Comparison of ENCODE assay signal across 9 mouse cellular contexts in genomic region chr12:86806031-86806922, GRCm38 (mm10).
DNase-seq lines count a peak whose midpoint lies in the region; ATAC-seq and TF ChIP-seq lines count a peak whose summit lies in the region.
"Had no signal": no experiment of that assay in that cellular context is flagged by ENCODE, and none has a peak within 500 bp of the region (broad histone marks: within the 10 kb centered on the region; RNA-seq: fewer than 3 reads in every experiment).

No protein-coding gene starts in this region.

- no peaks in the 10 kb centered on the region for H3K9me3 ChIP-seq in heart, embryonic 13.5 days
- H3K9me3 ChIP-seq in forebrain, embryonic 11.5 days (ENCODE audit: control insufficient read depth, low read length) = no peaks in the 10 kb centered on the region
- H3K9me3 ChIP-seq in kidney, postnatal 0 days (replicated peaks; ENCODE audit: low read length) = no peaks in the 10 kb centered on the region
- H3K9me3 ChIP-seq: liver, embryonic 13.5 days had no signal

- no peak for ATAC-seq in heart, embryonic 13.5 days (ENCODE audit: extremely low read depth, insufficient number of reproducible peaks, low FRiP score, low TSS enrichment)
- ATAC-seq in forebrain, embryonic 11.5 days (replicated peaks; ENCODE audit: low FRiP score) = peak; percentile 22; the same call in 1 of the 2 replicates
- ATAC-seq in kidney, postnatal 0 days (replicated peaks; ENCODE audit: low FRiP score, low read depth) = peak; percentile 14; the same call in 1 of the 2 replicates

- intact Hi-C loops in heart, postnatal 14 days (cut with DNase I) = no loop called here

- no peaks in the 10 kb centered on the region for H3K27me3 ChIP-seq in heart, embryonic 13.5 days (replicated peaks)
- no peaks in the 10 kb centered on the region for H3K27me3 ChIP-seq in forebrain, embryonic 11.5 days (ENCODE audit: control insufficient read depth, insufficient read depth, low read length)
- H3K27me3 ChIP-seq in kidney, postnatal 0 days (ENCODE audit: insufficient read depth, low read length) = no peaks in the 10 kb centered on the region
- no peaks in the 10 kb centered on the region for H3K27me3 ChIP-seq in splenic B cell, adult 2 months (ENCODE audit: control insufficient read depth, insufficient read depth, low read length, poor library complexity, severe bottlenecking)

- no peak overlapping the region for H3K4me3 ChIP-seq in heart, embryonic 13.5 days
- H3K4me3 ChIP-seq in forebrain, embryonic 11.5 days (ENCODE audit: low read depth, low read length) = peak overlapping the region; percentile 10; the same call in 1 of the 2 replicates
- no peak overlapping the region for H3K4me3 ChIP-seq in kidney, postnatal 0 days (replicated peaks; ENCODE audit: low read depth, low read length)
- H3K4me3 ChIP-seq: liver, embryonic 13.5 days had no signal

- TF ChIP-seq CTCF in kidney, postnatal 0 days (IDR thresholded peaks at IDR 0.05; ENCODE audit: low read depth) = no peak

- H3K4me2 ChIP-seq in heart, embryonic 13.5 days = peak overlapping the region; percentile 31
- peak overlapping the region; percentile 46 for H3K4me2 ChIP-seq in forebrain, embryonic 11.5 days (ENCODE audit: low read depth, low read length, severe bottlenecking)
- H3K4me2 ChIP-seq in kidney, postnatal 0 days (ENCODE audit: low read length) = 0 out of 2 replicates have a peak overlapping the region, but pooled peaks have one; percentile 0
- H3K4me2 ChIP-seq: liver, embryonic 13.5 days had no signal

- peak overlapping the region; percentile 28; the same call in 1 of the 2 replicates for H3K27ac ChIP-seq in heart, embryonic 13.5 days (replicated peaks)
- H3K27ac ChIP-seq in forebrain, embryonic 11.5 days (ENCODE audit: low read depth, low read length) = peak overlapping the region; percentile 95
- H3K27ac ChIP-seq in kidney, postnatal 0 days = peak overlapping the region; percentile 87; the same call in 1 of the 2 replicates
- H3K27ac ChIP-seq: liver, embryonic 13.5 days had no signal

- 9% methylated on average over 20 of the region's 20 CpGs for WGBS in heart, embryonic 13.5 days
- WGBS in forebrain, embryonic 11.5 days = 3% methylated on average over 16 of the region's 20 CpGs
- 9% methylated on average over 16 of the region's 20 CpGs for WGBS in kidney, postnatal 0 days

- no peaks in the 10 kb centered on the region for H3K36me3 ChIP-seq in heart, embryonic 13.5 days
- H3K36me3 ChIP-seq in forebrain, embryonic 11.5 days (ENCODE audit: control insufficient read depth, insufficient read depth, low read length) = no peaks in the 10 kb centered on the region
- H3K36me3 ChIP-seq in kidney, postnatal 0 days (ENCODE audit: insufficient read depth, low read length) = no peaks in the 10 kb centered on the region
- no peaks in the 10 kb centered on the region for H3K36me3 ChIP-seq in splenic B cell, adult 2 months (ENCODE audit: control insufficient read depth, insufficient read depth, low read length, poor library complexity, severe bottlenecking)
- H3K36me3 ChIP-seq: liver, embryonic 13.5 days had no signal

- H3K4me1 ChIP-seq in heart, embryonic 13.5 days = peaks cover 93% of the 10 kb centered on the region
- peaks cover 64% of the 10 kb centered on the region for H3K4me1 ChIP-seq in forebrain, embryonic 11.5 days (replicated peaks; ENCODE audit: control insufficient read depth, insufficient read depth, low read length)
- peaks cover 60% of the 10 kb centered on the region for H3K4me1 ChIP-seq in kidney, postnatal 0 days (replicated peaks; ENCODE audit: insufficient read depth, low read length)

- peak overlapping the region; percentile 58 for H3K9ac ChIP-seq in heart, embryonic 13.5 days
- peak overlapping the region; percentile 47 for H3K9ac ChIP-seq in forebrain, embryonic 11.5 days (ENCODE audit: low read length)
- H3K9ac ChIP-seq in kidney, postnatal 0 days (ENCODE audit: low read depth, low read length) = 0 out of 2 replicates have a peak overlapping the region, but pooled peaks have one; percentile 3
- H3K9ac ChIP-seq: liver, embryonic 13.5 days had no signal

- DNase-seq in heart, postnatal 14 days = no peak
- peak; percentile 72 for DNase-seq in ZHBTc4 (ENCODE audit: low read depth, low spot score)
- peak; percentile 87 for DNase-seq in forebrain, embryonic 11.5 days (ENCODE audit: low spot score)
- DNase-seq in kidney, postnatal 0 days (ENCODE audit: low spot score) = peak; percentile 58
- DNase-seq in lung, postnatal 10 days = peak; percentile 57
- DNase-seq in splenic B cell, adult 2 months (ENCODE audit: low read depth, low spot score) = peak; percentile 70
- DNase-seq in spleen, adult 12 weeks (ENCODE audit: low spot score) = no peak
- DNase-seq: liver, embryonic 13.5 days had no signal

Comparison
In these comparisons a context has a peak if more than half of its experiments do, and no peak if none do; other contexts are left out.
1. H3K27ac ChIP-seq: peak in every context shown above with its lines; median percentile 95 in forebrain, embryonic 11.5 days; 87 in kidney, postnatal 0 days; 28 in heart, embryonic 13.5 days.
2. H3K9ac ChIP-seq: peak in every context shown above with its lines; median percentile 58 in heart, embryonic 13.5 days; 47 in forebrain, embryonic 11.5 days; 3 in kidney, postnatal 0 days.
3. DNase-seq: peak in ZHBTc4 (single experiment), forebrain, embryonic 11.5 days (single experiment), kidney, postnatal 0 days (single experiment), lung, postnatal 10 days (single experiment) and splenic B cell, adult 2 months (single experiment); none in heart, postnatal 14 days (0 of 2) and spleen, adult 12 weeks (single experiment).
4. Peak in every context shown above with its lines, with median percentiles within 50 percentile points of each other: H3K4me2 ChIP-seq.